Mouse (Mus musculus): ENCODE results near the gene Dynlt1b.
"Not testable (repeated sequence)": the region's sequence is repeated elsewhere in the genome, so short reads cannot be mapped to it uniquely, and the experiment has no call there.

- not testable (repeated sequence) for TF ChIP-seq CTCF (IDR thresholded peaks at IDR 0.05 in 2 of 3, conservative IDR thresholded peaks at IDR 0.05 in 1 of 3; ENCODE audit: control insufficient read depth in 1 of 3, insufficient read depth in 1 of 3, low read depth in 2 of 3, low read length in 3 of 3, poor library complexity in 1 of 3, severe bottlenecking in 1 of 3); MAZ (IDR thresholded peaks at IDR 0.05; ENCODE audit: low read depth, low read length); EP300 (IDR thresholded peaks at IDR 0.05; ENCODE audit: low read depth in 1 of 2, low read length in 2 of 2); USF1 (IDR thresholded peaks at IDR 0.05; ENCODE audit: low read depth, low read length); NRF1 (IDR thresholded peaks at IDR 0.05; ENCODE audit: insufficient read depth, low read depth, low read length, poor library complexity, severe bottlenecking); TBP (IDR thresholded peaks at IDR 0.05; ENCODE audit: low read depth, low read length); CHD1 (IDR thresholded peaks at IDR 0.05; ENCODE audit: low read depth, low read length); E2F4 (IDR thresholded peaks at IDR 0.05; ENCODE audit: borderline replicate concordance, low read depth, low read length); MAFK (IDR thresholded peaks at IDR 0.05; ENCODE audit: borderline replicate concordance, low read depth, low read length); UBTF (IDR thresholded peaks at IDR 0.05; ENCODE audit: borderline replicate concordance, insufficient read depth, low read depth, low read length)
Observed at GRCm38 (mm10) chr17:6442513-6442912, 12.6 kb downstream of the Dynlt1b start.

Data from MEL (cell line).